Mouse (Mus musculus) kidney, postnatal 14 days (tissue): ENCODE data around the gene Gramd1c.

Experiments used
- DNase-seq: peaks from one replicate; pipeline ENCODE4 v3.0.0; 2022; ENCODE audit warnings: mixed read lengths

Gramd1c gene

DNA sequence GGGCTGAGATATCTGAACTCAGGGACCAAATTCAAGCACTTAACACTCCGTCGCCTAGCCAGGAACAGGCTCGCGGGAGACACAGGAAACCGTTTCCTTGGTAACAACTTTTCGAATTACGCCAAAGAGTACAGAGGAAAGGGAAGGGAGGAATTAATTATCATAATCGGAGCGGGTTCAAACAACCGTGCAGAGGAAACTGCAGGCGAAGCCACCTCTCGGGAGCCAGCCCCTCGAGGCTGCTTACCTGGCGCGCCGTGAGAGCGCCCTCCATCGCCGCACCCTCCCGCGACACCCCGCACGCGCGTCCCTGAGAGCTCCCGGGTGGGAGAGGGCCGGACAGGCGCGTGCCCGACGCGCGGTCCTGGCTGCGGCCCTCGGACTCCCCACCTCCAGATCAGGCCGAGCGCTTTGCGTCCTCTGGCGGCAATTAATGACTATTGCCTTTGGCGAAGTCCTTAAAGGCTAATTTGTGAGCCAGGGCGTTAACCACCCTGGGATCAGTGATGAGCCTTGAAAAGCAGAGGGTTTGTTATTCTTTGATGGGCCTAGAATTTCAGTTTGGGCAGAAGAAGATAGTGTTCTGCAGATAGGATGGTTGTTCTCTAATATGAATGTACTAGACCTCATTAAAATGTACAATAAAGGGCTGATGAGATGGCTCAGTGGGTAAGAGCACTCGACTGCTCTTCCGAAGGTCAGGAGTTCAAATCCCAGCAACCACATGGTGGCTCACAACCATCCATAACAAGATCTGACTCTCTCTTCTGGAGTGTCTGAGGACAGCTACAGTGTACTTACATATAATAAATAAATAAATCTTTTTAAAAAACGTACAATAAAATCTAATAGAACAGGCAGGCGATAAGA lies at the start of gene Gramd1c:
Gene Gramd1c (minus strand): TSS at position 321 of the 870 bp plus-strand sequence.
- DNase-seq: peak; percentile 76

DNA sequence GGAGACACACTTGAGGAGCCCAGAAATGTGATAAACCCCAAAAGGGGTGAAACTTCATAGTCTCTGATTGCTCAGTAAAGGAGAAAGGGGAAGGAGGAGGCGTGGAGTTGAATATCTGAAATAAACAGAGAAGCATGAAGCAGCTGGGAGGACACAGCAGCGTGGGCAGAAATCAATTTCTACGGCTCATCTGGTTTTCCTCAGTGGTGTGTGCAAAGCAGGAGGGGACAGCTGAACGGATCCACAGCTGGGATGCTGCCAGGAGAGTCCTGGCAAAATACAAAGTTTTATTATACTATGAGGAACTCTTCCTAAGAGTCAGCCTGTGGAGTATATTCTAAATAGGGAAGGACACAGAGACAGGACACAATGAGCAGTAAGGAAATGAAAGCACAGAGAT lies 45.9 kb upstream of the Gramd1c start:
- no peak for DNase-seq

DNA sequence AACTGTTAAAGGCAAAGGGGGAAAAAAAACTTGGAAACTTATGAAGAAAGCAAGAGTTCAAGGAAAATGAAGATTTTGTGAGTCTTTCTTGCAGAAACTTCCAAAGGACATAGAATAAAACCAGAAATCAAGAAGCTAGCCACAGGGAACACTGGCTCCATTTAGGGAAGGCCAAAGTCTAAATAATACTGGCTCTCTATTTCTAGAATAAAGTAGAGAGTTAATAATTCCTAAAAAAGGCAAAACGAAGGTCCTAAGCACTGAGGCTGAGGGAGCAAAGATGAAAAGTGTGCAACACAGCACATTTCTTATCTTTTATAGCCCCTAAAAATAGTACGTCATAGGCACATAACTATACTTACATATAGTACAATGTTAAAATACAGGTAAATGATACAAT lies 42.1 kb upstream of the Gramd1c start:
- DNase-seq: no peak

DNA sequence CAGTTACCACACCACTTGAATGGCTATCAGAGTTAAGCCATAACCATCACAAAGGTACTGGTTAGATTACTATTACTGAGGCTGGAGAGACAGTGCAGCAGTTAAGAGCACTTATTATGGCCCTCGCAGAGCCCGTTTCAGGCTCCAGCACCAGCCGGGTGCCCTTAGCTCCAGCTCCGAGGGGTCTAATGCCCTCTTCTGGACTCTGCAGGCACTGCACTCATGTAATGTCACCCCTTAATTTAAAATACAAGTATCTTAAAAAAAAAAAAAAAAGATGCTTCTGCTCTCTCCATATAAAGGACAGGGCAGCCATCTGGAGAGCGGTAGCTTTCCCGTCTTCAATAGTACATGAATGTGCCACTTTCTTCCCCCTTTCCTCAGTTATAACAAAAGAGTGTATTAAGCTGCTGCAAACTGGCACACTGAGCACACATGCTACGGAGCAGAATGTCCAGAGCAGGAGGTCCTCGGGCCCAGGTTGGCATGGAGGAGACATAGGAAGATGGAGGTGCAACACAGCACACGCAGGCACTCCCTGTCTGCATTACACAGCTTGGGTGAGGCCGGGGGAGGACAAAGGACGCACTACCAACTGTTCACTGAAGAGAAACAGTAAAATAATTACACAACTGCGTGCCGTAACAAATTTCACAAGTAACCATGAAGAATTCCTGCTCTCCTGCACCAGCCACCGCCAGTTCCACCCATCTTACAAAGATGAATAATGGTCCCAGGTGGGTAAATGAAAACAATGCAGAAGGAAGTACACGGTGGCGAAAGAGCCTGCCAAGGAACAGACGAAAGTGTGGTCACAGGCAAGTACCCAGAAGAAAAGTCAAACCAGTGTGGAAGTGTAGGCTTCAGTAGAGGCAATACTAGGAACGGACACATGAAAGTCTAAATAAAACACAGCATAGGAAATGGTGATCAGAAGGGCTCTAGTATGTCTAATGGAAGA lies 40.9 kb upstream of the Gramd1c start:
- DNase-seq: no peak

DNA sequence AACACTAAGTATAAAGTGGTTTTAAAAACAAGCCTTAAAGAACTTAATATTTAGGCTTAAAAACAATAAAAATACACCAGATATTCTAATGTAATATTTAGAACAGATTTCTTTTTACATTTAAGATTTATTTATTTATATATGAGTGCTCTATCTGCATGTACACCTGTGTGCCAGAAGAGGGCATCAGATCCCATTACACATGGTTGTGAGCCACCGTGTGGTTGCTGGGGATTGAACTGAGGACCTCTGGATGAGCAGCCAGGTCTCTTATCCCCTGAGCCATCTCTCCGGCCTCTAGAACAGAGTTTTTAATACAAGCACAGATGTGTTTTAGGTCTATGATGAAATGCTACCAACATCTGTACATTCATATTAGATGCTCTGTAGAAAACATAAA lies 39.8 kb upstream of the Gramd1c start:
- DNase-seq: no peak

DNA sequence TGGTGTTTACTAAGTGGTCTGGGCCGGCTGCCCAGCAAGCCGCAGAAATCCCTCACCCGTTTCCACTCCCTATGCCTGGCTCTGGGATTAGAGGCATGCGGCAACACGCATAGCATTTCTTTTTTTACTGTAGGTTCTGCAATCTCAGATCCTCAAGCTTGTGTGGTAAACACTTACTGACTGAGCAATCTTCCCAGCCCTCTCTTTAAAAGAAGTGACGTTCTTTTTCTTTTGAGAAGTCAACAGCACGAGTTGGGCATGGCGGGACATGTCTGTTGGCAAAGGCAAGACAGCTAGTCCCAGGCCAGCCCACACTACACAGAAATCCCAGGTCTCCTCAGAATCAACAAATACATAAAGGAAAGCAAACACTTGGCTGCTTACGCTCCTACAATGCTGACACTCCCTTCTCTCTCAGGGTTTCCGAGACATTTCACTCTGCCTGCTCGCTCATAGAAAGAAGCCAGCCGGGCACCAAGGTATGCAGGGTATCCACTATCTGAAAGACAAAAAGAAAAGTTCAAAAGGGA lies 38.1 kb upstream of the Gramd1c start:
- no peak for DNase-seq

DNA sequence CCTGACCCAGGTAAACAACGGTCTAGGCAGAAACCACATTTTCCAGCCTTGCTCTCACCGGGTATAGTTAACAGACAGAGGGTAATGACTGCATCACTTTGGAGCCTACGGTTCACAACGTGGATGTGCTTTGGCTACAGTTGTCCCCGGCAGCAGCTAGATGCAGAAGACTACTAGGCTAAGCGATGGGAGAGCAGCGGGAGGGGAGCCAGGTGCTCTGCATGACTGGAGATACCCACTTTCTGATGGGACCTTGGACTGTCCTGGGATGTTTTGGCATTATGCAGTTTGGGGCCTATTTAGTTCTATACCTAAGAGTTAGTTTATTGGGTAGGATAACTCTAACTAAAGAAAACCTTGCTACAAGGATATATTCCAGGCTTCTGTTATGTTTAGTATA lies 36.2 kb upstream of the Gramd1c start:
- DNase-seq: peak; percentile 21

DNA sequence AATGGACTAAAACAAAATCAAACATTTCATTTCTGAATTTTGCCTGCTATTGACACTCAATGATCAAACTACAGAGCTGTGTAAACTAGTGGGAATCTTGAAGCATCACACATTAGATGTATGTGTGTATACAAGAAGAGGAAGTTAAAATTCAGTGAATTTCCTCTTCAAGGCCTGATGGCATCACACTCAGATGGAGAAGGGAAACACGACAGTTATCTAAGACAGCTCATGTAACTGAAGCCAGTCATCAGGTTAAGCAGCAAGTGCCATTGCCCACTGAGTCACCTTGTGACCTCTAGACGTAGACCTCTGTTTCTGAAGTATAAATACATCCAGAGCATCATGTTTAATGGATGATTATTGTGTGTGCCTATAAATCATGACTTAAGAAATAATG lies 24.5 kb upstream of the Gramd1c start:
- DNase-seq: no peak

DNA sequence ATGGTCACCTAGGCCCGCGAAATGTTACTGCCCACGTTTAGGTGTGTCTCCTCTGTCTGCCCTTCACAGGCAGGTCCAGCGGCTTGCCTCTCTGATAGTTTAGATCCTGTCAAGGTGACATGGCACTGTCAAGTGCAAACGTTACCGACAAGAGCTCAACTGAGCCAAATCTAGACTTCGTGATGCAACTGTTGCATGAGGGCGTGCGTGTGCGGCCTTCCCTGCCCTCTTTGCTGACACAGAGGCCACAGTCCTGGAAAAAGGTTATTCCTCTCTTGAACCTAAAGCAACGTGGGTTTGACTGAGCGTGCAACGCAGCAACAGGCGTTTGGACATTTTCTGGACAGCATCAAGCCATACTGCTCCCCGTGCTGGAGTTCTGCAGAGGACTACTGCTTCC lies 1.8 kb downstream of the Gramd1c start:
- DNase-seq: no peak

DNA sequence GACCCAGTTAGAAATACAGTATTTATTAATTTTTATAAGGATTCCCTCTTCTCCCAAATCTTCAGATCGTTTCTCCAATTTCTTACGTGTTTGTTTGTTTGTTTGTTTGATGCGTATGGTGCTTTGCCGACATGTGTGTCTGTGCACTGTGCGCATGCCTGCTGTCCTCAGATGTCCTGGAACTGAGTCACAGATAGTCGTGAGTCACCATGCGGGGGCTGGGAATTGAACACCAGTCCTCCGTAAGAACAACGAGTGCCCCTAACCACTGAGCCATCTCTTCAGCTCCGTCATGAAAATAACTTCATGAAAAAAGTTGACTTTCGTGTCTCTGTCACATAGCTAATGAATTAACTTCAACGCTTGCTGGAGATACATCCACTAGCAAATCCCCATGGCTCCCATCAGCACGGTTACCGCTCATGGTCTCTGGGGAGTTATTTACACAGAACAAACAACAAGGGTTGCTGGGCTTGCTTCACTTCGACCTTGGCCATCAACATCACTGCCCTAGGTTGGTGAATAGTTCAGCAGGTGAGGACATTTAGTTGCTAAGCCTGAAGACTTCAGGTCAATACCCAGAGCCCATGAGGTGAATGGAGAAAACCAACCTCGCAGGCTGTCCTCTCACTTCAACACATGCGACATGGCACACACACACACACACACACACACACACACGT lies 2.4 kb downstream of the Gramd1c start:
- DNase-seq: no peak

DNA sequence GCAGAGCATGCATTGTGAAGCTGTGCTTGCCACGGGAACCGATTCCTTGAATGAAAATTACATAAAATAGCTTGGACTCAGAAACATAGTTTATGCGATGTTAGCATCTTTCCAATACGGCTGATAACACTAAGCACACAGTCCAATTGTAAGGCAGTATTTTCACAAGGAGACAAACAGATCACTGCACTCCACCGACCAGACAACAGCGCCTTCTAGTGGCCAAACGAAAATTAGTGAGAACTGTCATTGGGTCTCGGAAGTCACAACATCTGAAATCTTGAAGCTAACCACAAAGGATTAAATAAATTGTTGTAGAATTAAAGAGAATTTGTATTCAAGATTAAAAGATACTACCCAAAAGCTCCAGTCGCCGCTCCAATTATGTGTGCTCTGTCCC lies 4.4 kb downstream of the Gramd1c start:
- DNase-seq: peak; percentile 78

DNA sequence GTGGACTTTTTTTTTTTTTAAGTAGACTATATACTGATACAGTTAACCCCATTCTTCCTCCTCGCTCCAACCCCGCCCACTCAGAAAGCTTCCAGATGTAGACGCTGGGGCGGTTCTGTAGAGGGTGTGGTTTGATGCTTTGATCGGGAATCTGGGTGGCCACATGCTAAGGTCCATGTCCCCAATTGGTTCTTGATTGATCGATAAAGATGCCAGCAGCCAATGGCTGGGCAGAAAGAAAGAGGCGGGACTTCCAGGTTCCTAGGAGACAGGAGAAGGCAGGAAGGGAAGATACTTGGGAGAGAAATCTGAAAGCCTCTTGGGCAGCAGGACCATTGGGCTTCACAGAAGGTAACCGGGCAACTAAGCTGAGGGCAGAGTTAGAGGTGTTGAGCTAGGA lies 7.4 kb downstream of the Gramd1c start:
- DNase-seq: no peak

DNA sequence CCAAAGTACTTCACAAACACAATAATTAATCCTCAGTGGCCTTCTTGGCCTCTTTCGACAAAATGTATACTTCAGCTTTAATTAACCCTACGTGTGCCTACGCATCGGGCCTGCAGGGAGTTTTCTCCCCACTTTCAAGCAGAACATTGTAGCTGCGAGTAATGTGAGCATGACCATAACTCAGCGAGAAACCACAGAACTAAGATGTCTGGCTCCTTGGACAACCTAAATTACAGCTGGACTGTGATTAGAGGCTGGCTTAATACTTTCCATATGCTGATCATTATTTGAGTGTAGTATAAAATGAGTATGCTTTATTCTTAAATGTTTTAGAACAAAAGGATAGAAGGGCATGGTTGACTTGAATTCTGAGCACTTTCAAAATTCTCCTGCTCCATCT lies 9.9 kb downstream of the Gramd1c start:
- no peak for DNase-seq

DNA sequence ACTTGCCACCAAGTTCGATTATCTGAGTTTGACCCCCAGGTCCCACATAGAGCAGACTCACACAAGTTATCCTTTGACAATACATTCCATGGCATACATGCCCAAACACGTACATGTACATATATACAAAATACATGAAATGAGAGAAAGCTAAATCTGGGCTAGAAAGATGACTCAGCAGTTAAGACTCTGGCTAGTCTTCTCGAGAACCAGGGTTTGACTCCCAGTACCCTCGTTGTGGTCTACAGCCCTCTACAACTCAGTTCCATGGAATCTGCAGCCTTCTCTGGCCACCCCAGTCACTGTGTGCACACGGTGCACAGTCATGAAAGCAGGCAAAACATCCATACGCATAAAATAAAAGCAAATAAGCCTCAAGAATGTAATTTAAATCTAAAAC lies 10.8 kb downstream of the Gramd1c start:
- no peak for DNase-seq

DNA sequence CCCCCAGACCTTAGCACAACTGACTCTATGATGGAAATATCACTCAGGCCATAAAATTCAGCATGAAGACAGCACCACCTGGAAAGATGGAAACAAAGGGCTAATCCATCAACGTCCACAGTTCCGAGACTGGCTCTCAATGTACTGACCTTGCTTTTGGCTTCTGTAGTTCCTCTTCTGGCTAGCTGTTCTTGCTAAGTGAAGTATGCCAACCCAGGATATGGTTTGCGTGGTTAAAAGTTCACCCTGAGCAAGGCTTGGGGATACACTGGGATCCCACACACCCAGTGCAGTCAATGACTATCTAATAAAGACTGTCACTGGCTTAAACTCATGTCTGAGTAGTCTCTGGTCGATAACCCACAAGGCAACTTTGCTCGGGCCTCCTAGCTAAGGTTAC lies 13.0 kb downstream of the Gramd1c start:
- DNase-seq: no peak

DNA sequence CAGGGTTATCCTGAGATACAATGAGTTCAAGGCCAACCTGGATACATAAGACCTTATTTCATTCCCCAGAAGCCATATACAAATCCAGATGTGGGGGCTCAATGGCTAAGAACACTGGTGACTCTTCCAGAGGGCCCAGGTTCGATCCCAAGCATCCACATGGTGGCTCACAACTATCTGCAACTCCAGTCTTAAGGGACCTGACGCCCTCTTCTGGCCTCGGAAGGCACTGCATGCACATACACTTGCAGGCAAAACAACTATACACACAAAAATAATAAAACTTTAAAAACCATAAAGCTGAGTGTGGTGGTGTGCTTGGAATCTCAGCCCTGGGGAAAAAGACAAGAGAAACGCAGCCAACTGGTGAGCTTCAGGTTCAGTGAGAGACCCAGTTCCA lies 24.0 kb downstream of the Gramd1c start:
- DNase-seq: no peak

DNA sequence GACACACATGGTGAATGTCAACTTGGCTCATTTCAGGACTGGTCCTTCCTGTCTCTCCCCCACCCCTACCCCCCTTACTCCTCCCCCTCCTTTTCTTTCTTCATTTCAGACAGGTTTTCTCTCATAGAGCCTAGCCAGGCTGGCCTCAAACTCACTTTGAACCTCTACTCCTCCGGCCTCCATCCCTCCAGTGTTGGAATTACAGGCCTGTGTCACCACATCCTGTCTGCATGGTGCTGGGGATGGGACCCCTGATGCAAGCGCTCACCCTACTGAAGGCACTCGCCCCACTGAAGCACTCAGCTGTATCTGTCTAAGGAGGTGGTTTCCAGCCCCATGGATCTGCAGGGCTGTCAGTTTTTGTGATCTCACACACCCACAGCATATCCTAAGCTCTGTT lies 27.9 kb downstream of the Gramd1c start:
- DNase-seq: no peak

DNA sequence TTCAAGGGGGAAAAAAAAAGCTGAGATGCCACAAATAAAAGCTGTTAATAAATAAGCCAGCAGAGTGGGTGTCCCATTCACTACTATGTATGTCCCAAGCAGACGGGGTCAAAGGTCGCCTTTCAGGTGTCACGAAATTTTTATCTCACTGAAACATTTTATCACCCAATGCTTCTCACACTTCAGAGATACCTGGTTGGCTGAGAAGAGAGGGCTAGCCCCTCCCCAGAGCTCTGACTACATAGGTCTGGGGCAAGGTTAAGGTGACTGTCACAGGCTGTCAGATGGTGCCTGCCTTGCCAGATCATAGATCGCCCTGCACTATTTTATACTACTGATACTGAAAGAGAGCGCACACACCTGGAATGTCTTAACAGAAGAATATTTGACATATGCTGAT lies 29.8 kb downstream of the Gramd1c start:
- no peak for DNase-seq

DNA sequence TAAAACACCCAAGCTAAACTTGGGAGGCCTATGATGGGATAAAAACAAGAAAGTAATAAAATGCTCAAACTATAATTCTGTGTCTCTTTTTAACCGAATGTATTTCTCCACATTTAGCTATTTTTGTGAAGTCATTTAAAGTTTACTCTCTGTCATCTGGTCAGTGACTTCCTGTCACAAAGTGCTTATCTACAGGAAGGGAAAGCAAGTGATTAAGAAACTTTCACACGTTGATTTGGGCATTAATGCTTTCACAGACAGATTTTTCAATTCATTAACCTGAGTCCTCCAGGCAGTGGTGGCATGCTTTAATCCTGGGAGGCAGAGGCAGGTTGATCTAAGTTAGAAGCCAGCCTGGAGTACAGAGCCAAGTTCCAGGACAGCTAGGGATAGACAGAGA lies 33.9 kb downstream of the Gramd1c start:
- DNase-seq: no peak

DNA sequence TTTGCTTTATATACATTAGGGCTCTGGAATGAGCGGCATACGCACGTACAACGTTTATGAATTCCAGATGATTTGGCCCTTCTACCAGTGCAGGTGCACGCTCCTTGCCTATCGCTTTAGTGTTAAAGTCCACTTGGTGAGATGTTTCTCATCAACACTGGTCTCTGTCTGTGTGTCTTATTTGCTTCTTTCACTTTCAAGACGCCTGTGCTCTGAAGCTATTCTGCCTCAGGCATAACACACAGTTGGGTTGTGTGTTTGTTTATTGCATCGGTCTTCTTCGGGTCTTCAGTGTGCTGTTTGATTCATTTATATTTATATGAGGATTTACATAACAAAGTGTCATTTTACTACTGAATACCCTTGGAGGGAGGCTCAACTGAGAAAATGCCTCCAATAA lies 36.3 kb downstream of the Gramd1c start:
- DNase-seq: no peak

DNA sequence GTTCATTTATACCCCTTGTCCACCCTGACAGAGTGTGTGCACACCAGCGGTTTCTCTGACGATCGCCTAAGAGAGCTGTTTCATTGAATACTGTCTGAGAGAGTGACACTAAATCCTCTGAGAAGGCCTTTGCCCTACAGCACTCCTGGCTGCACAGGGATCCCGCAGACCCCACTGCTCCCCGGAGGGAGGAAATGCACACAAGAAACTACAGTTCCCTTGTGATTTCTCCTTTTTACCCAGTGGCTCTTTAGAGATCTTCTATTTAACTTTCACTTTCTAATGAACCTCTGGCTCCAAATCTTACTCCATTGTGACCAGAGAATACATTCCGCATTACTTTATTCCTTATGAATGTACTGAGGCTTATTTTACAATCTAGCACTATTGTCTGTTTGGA lies 36.9 kb downstream of the Gramd1c start:
- DNase-seq: no peak

DNA sequence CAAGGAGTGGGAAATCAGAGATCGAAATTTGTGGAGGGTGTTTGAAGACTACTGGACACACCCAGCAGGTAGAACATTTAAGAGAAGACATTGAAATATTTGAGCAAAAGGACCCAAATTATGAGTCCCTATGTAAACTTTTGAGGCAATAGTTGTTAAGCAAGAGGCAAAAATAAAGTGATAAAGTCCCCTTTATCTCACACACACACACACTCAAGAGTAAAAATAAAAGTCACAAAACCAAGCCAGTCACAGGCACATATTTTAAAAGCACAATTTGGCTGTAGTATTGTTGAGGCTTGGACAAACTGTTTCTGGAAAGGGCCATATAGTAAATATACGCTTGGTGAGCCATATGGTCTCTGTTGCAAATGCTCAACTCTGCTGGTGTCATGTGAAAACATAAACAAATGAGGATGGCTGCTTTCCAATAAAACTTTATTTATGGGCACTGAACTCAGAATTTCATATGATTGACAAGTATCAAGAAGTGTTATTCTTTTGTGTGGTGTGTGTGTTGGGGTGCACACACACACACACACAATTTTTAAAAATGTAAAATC lies 44.1 kb downstream of the Gramd1c start:
- DNase-seq: no peak

DNA sequence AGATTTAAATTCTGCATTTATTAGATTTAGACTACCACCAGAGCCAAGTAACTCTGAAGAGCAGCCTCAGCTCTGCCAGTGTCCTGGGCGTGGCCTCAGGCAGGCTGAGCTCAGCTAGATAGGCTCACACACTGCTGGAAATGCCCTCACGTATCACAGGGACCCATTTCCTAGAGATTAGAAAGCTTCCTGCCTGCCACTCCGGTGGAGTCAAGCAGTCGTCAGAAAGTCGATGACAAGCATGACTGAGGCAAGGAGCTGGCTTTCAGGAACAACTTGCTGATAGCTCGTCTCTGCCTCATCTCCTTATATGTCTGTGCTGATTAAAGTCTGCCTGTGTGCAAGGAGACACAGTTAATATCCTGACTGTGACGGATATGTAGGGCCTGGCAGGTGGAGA lies 44.8 kb downstream of the Gramd1c start:
- DNase-seq: no peak
